Mouse (Mus musculus): ENCODE measurements around the gene Aox4.

Gene Aox4

DNA sequence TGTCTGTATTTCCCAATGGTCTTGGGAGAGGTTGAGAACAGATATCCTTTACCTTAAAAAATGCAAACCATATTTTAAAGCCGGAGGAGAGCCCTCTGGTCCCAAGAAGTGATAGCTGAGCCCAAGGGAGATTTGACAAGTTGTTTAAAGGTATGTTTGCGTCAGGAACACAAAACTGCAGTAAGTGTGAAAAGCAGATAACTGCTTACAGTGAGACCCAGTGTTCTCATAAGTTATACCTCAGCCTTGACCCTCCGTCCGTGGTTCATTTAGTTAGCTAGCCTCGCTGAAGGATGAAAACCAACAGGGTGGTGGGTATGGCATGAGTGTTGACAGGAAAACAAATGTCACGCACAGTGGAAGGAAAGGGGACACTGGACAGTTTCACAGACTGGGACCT lies 92.8 kb downstream of the Aox4 start:
- DNase-seq: no peak

- DNase-seq: no peak
Observed at GRCm38 (mm10) chr1:58303726-58304125, 93.5 kb downstream of the Aox4 start.

DNA sequence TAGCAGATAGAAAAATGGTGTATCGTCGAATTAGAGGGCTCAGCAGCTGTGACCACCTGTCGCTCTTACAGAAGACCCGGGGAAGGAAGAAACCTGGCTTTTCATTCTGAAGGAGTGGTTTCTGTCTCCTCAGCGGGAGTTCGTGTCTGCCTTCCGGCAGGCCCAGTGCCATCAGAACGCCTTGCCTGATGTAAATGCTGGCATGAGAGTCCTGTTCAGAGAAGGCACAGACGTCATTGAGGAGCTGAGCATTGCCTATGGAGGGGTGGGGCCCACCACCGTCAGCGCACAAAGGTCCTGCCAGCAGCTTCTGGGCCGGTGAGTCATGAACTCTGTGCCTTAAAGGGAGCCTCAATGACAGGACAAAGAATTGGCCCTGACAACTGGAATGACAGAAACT lies 94.1 kb downstream of the Aox4 start:
- no peak for DNase-seq

DNA sequence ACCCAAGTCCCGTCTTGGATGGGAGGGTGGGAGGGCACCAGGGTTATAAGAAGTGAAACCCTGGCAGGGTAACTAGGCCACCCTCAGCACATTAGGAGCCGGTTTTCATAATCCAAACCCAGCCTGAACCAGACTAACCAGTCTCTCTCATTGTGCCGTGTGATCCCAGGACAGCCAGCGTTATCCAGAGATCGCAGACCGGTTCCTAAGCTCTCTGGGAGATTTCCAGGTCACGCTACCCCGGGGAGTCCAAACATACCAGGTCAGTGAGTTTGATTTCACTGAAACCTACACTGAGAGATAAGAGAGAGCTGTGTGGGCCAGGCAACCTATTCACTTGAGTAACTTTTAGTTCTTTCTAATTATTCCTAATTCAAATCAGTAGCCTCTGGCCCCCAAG lies 97.0 kb downstream of the Aox4 start:
- DNase-seq: no peak

- no peak for DNase-seq
Observed at GRCm38 (mm10) chr1:58308594-58308993, 98.4 kb downstream of the Aox4 start.

- no peak for DNase-seq
Observed at GRCm38 (mm10) chr1:58309853-58310252, 99.7 kb downstream of the Aox4 start.

DNA sequence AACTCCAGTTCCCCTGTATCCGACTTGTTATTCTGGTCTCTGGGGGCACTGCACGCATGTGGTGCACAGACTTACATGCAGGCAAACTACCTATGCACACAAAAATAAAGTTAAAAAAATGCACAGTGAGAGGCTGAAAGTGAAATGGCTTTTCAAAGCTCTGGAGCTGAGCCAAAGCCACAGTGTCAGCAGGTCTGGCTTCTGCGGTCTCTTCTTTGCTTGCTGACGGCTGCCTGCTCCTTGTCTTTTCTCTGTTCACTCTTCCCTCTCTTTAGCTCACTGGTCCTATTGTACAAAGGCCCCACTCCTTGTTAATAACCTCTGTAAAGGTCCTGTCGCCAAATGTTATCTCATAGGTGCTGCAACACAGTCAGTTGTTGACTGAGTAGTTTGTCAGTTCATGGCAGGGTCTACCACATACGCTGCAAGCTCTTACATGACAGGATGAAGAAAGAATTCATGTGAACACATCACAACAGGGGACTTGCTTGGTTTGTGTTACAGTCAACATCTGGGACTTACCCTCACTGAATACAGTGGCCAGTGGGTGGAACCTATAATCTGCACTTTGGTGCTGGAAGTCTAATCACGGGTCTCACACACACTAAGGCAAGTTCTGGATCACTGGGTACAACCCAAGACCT lies 101.1 kb downstream of the Aox4 start:
- DNase-seq: no peak

- no peak for DNase-seq
Observed at GRCm38 (mm10) chr1:58313173-58313572, 103.0 kb downstream of the Aox4 start.

DNA sequence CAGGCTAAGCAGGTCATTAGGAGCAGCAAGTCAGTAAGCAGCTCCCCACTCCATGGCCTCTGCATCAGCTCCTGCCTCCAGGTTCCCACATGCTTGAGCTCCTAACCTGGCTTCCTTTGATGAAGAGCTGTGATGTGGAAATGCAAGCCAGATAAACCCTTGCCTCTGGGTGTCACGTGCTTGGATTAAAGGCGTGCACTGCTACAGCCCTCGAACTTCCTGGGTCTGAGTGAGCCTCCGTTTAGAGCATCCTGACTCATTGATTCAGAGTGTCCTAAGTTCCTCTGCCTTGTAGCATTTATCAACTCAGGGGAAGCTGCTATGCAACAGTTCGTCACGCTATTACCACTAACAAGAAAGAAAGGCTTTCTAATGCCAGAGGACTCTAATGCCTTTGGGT lies 105.3 kb downstream of the Aox4 start:
- no peak for DNase-seq

All from cerebellum, postnatal 36 days (tissue).